Mouse (Mus musculus) hindbrain, embryonic 14.5 days (tissue): Measurements from ENCODE around the gene Fam151a. TPM values are rescaled to one million over a fixed set of nuclear protein-coding genes. Genes with fewer than 3 reads are reported as not detected.
A peak's percentile ranks its signal among the peaks of the same experiment; 100 is the strongest.
"Not testable (repeated sequence)": the region's sequence is repeated elsewhere in the genome, so short reads cannot be mapped to it uniquely, and the experiment has no call there.

ENCODE experiments used
- ATAC-seq: fragments of 200-750 bp; cut with Nextera tagmentation; 2 replicates; pipeline ENCODE4 v1.8.0; 2017; ENCODE audit warnings: moderate number of reproducible peaks, mild to moderate bottlenecking, moderate TSS enrichment, moderate library complexity; ENCODE audit not compliant: low FRiP score
- DNase-seq: peaks from one replicate; pipeline ENCODE4 v3.0.0-alpha.2; 2015; ENCODE audit warnings: low spot score
- H3K27ac ChIP-seq: fragments of 300-500 bp; sonication (generic); 2 replicates; pipeline ENCODE4 v1.5.1; 2014; ENCODE audit warnings: mild to moderate bottlenecking, moderate library complexity
- H3K27me3 ChIP-seq: fragments of 300-500 bp; sonication (generic); 2 replicates; pipeline ENCODE4 v1.6.1; 2014; ENCODE audit warnings: mild to moderate bottlenecking, low read length, mixed read lengths; ENCODE audit not compliant: control insufficient read depth, insufficient read depth
- H3K36me3 ChIP-seq: fragments of 300-500 bp; sonication (generic); replicated peaks from 2 replicates; pipeline ENCODE4 v1.6.1; 2014; ENCODE audit not compliant: control insufficient read depth, insufficient read depth
- H3K4me1 ChIP-seq: fragments of 300-500 bp; sonication (generic); replicated peaks from 2 replicates; pipeline ENCODE4 v1.6.1; 2014; ENCODE audit warnings: antibody characterized with exemption, low read length, mixed read lengths; ENCODE audit not compliant: control insufficient read depth, insufficient read depth
- H3K4me2 ChIP-seq: fragments of 300-500 bp; sonication (generic); replicated peaks from 2 replicates; pipeline ENCODE4 v1.6.1; 2014; ENCODE audit warnings: mild to moderate bottlenecking, moderate library complexity
- H3K4me3 ChIP-seq: fragments of 300-500 bp; sonication (generic); replicated peaks from 2 replicates; pipeline ENCODE4 v1.5.1; 2014; ENCODE audit warnings: mild to moderate bottlenecking, low read length
- H3K9ac ChIP-seq: fragments of 300-500 bp; sonication (generic); 2 replicates; pipeline ENCODE4 v1.6.1; 2014
- H3K9me3 ChIP-seq: fragments of 300-500 bp; sonication (generic); 2 replicates; pipeline ENCODE4 v1.6.1; 2016; ENCODE audit warnings: low read length; ENCODE audit not compliant: control insufficient read depth
- WGBS: fragments of 180-500 bp; shearing (Covaris S2); extraction: QIAGEN DNeasy Blood & Tissue Kit; methylation state at CpG from one replicate; pipeline ENCODE4 v1.1.7; 2014; 5-methylcytosine and 5-hydroxymethylcytosine counted together
- polyA plus RNA-seq: library from polyadenylated mRNA; unstranded; fragments of >200 nt; fragmentation: Nextera tagmentation; extraction: Ambion mirVana; gene quantifications from 2 replicates; pipeline ENCODE4 v1.2.1, GENCODE M21; 2014

Gene Fam151a
- polyA plus RNA-seq, 1 experiment from 2014 or later = not detected

DNA sequence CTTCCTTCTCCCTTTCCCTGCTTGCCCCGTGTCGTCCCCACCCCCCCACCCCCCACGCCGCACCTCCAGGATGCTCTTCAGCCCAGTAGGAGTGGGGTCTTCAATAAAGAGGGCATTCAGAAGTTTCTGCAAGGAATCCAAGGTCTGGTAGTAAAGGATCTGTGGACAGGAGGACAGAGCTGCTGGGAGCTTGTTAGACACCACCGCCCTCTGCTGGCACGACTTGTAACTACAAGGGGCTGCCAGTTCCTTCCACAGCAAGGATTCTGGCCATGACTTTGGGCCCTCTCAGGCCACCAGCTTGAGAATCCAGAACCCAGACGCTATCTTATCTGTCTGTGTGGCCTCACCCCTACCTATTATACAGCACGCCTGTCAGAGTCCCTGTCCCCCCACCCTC, 25.3 kb upstream of the Fam151a start:
- 0% methylated on average over 6 of the region's 8 CpGs for WGBS
- no peaks in the 10 kb centered on the region for H3K36me3 ChIP-seq
- ATAC-seq = no peak

DNA sequence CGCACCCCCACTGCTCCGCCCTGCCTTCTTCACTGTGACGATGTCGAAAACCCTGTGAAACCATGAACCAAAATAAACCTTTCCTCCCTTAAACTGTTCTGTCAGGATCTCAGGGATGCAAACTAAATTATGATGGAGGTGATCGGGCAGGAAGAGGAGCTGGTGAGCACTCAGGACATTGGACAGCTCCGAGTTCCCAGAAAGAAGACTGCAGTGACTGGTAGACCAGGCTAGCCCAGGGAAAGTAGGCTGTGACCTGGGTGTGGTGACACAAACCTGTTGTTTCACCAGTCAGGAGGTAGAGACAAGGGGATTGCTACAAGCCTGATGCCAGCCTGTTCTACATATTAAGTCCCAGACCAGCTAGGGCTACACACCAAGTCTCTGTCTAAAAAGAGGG, 20.1 kb upstream of the Fam151a start:
- H3K9ac ChIP-seq = no peak overlapping the region
- H3K4me2 ChIP-seq = no peak overlapping the region
- H3K36me3 ChIP-seq = no peaks in the 10 kb centered on the region
- H3K27me3 ChIP-seq = no peaks in the 10 kb centered on the region
- H3K4me1 ChIP-seq = no peaks in the 10 kb centered on the region
- no peaks in the 10 kb centered on the region for H3K9me3 ChIP-seq
- no peak overlapping the region for H3K27ac ChIP-seq
- no peak overlapping the region for H3K4me3 ChIP-seq
- WGBS = 90% methylated on average over 6 of the region's 6 CpGs
- DNase-seq = no peak
- ATAC-seq = no peak

More for the DNA sequence above, 25.3 kb upstream of the Fam151a start:
- H3K27ac ChIP-seq = no peak overlapping the region
- H3K9ac ChIP-seq = no peak overlapping the region
- H3K4me1 ChIP-seq = peaks cover 8% of the 10 kb centered on the region
- H3K4me2 ChIP-seq = no peak overlapping the region
- H3K27me3 ChIP-seq = no peaks in the 10 kb centered on the region
- DNase-seq = peak; percentile 83
- H3K9me3 ChIP-seq = no peaks in the 10 kb centered on the region
- H3K4me3 ChIP-seq = no peak overlapping the region

DNA sequence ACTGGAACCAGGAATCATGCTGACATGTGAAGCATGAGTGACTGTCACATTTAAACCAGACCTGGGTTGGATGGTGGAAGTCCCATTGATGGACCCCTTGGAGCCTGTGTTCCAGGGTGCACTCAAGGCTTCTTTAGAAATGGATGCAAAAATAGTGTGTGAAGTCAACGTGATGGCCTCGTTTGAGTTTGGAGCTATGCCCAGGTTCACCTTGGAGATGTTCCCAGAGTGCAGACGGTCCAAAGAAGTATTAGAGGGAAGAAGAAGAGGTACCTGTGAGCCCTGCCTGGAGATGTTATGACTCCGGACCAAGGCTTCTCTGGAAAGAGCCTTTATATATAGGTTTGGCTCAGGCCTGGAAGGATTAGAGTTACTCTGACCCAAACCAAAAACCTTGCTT, 13.1 kb upstream of the Fam151a start:
- WGBS = 90% methylated on average over 4 of the region's 4 CpGs
- H3K4me3 ChIP-seq = no peak overlapping the region
- no peak for ATAC-seq

DNA sequence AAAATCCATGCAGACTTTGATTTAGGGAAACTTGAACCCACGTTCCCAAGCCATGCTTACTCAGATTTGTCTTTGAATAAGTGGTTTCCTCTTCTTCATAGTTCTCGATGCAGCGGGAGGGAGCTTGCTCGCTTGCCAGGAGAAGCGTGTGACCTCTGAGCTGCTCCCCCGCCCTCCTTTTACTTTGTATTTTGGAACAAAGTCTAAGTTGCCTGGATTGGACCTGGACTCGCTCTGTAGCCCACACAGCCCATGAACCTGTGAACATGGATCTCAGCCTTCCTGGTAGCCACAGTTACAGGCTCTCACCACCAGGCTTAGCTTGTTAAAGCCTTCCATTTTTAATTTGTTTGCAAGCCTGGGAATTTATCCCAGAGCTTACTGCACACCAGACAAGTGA, 2.9 kb upstream of the Fam151a start, which contains the start of gene Mroh7:
TSS of gene Mroh7 (minus strand) at position 112 of the 400 bp plus-strand sequence.
- DNase-seq = no peak
- H3K27me3 ChIP-seq = no peaks in the 10 kb centered on the region
- no peak within 1 kb of the TSS for H3K4me3 ChIP-seq
- ATAC-seq = no peak
- H3K36me3 ChIP-seq = no peaks in the 10 kb centered on the region
- no peak within 1 kb of the TSS for H3K4me2 ChIP-seq
- no peaks in the 10 kb centered on the region for H3K4me1 ChIP-seq
- 81% methylated on average over 7 of the region's 7 CpGs for WGBS
- H3K27ac ChIP-seq = no peak within 1 kb of the TSS
- no peaks in the 10 kb centered on the region for H3K9me3 ChIP-seq
- H3K9ac ChIP-seq = no peak within 1 kb of the TSS

More for the DNA sequence above, 13.1 kb upstream of the Fam151a start:
- no peak overlapping the region for H3K27ac ChIP-seq
- no peaks in the 10 kb centered on the region for H3K4me1 ChIP-seq
- H3K27me3 ChIP-seq = no peaks in the 10 kb centered on the region
- no peaks in the 10 kb centered on the region for H3K9me3 ChIP-seq
- no peak for DNase-seq
- H3K9ac ChIP-seq = no peak overlapping the region
- no peaks in the 10 kb centered on the region for H3K36me3 ChIP-seq
- no peak overlapping the region for H3K4me2 ChIP-seq

DNA sequence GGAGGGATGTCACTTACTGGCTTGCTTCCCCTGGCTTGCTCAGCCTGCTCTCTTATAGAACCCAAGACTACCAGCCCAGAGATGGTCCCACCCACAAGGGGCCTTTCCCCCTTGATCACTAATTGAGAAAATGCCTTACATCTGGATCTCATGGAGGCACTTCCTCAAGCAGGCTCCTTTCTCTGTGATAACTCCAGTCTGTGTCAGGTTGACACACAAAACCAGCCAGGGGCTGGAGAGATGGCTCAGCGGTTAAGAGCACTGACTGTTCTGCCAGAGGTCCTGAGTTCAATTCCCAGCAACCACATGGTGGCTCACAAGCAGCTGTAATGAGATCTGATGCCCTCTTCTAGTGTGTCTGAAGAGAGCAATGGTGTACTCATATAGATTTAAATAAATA, 3.2 kb downstream of the Fam151a start:
- not testable (repeated sequence) for DNase-seq, H3K4me3 ChIP-seq, H3K36me3 ChIP-seq, H3K4me1 ChIP-seq, H3K4me2 ChIP-seq, H3K27me3 ChIP-seq, H3K9ac ChIP-seq, H3K9me3 ChIP-seq, H3K27ac ChIP-seq, ATAC-seq
- 80% methylated on average over 1 of the region's 1 CpGs for WGBS

DNA sequence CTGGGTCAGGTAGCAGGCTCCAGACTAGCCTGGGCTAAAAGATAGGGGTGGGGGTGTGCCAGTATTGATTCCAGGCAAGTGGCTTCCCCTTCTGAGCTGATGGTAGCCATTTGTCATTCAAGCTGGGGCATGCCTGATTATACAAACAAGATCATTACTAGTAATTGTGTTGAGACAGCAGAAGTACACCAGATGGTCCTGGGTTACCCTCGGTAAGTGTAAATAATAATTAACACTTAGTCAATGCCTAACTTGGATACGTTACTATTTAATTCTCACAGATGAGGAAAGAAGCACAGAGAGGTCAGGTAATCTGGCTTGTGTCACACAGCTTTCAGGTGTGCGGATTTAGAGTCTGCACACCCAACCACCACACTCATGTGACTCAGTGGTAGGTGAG, 4.2 kb downstream of the Fam151a start:
- Histone ChIP-seq H3K4me1 (no peaks in the 10 kb centered on the region), H3K9ac (no peak overlapping the region), H3K27ac (no peak overlapping the region), H3K9me3 (no peaks in the 10 kb centered on the region), H3K4me2 (no peak overlapping the region), H3K4me3 (no peak overlapping the region), H3K27me3 (no peaks in the 10 kb centered on the region), H3K36me3 (no peaks in the 10 kb centered on the region)
- 60% methylated on average over 3 of the region's 3 CpGs for WGBS
- no peak for ATAC-seq
- no peak for DNase-seq

DNA sequence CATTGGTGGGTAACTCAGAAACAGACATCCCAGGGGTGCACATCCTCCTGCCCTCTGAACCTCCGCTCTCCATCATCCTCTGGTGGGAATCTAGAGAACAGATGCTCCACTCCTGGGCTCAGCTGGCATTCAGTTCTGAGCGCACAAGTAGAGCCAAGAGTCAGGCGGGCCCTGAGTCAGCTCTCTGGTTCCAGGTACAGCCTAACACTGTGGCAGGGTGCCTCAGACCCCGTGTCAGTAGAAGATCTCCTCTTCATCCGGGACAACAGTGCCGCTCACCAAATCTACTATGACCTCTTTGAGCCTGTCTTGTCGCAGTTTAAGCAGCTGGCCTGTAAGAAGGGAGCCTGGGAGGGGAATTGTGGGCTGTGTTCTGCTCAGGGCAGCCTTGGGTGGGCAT, 12.2 kb downstream of the Fam151a start:
- H3K9me3 ChIP-seq = no peaks in the 10 kb centered on the region
- DNase-seq = no peak
- 79% methylated on average over 7 of the region's 7 CpGs for WGBS
- no peak overlapping the region for H3K4me2 ChIP-seq
- no peaks in the 10 kb centered on the region for H3K27me3 ChIP-seq
- no peak for ATAC-seq
- H3K4me3 ChIP-seq = no peak overlapping the region
- H3K9ac ChIP-seq = no peak overlapping the region
- no peak overlapping the region for H3K27ac ChIP-seq
- no peaks in the 10 kb centered on the region for H3K36me3 ChIP-seq
- peaks cover 20% of the 10 kb centered on the region for H3K4me1 ChIP-seq

DNA sequence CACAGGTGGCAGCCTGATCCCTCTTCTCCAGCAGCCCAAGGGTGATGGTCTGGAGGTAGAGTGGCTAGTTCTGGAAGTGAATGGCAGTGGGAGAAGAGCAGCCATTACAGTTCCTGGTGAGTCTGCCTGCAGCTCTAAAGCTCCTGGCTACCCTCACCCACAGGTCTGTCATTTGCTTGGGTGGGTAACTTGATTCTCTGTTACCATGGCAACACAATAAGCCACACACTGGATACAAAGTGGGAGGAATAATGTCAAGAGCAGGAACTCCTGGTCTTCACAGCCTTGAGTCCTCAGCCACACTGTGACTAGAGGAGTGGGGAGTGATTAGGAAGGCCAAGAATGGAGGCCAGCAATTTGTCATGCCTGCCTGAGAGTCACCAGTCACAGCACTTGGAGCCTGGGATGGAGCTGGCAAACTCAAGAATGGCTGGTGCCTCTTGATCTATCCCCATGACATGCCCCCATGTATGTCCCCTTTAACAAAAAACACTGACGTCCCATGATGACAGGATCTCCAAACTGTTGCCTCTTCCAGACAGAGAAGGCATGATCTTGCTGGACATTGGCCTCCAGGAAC, 13.4 kb downstream of the Fam151a start:
- Histone ChIP-seq H3K4me3 (no peak overlapping the region), H3K9me3 (no peaks in the 10 kb centered on the region), H3K9ac (no peak overlapping the region), H3K27ac (no peak overlapping the region), H3K4me2 (no peak overlapping the region), H3K4me1 (peaks cover 20% of the 10 kb centered on the region), H3K27me3 (no peaks in the 10 kb centered on the region), H3K36me3 (no peaks in the 10 kb centered on the region)
- WGBS = 75% methylated on average over 1 of the region's 1 CpGs
- DNase-seq (no peak), ATAC-seq (no peak)

DNA sequence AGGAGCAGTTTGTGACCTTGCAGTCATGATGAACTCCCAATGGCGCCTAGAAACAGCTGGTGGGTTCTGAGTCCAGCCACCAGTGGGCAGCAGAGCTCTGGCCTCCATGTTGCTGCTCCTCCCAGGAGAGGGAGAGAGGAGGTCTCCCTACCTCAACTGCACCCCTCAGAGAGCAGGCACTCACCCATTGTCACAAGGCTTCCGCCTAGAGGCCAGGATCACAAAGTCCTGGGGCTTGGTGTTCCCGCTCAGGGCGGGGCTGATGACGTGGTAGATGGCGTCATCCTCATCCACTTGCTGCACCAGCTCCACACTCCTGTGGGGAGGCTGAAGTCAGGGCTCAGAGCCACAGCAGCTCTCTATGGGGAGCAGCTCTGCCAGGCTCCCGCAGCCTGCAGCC, 16.0 kb downstream of the Fam151a start:
- Histone ChIP-seq H3K9ac (peak overlapping the region; percentile 8; the same call in 1 of the 2 replicates), H3K9me3 (no peaks in the 10 kb centered on the region), H3K27me3 (no peaks in the 10 kb centered on the region), H3K4me2 (peak overlapping the region; percentile 46), H3K27ac (no peak overlapping the region), H3K36me3 (no peaks in the 10 kb centered on the region), H3K4me1 (peaks cover 20% of the 10 kb centered on the region), H3K4me3 (peak overlapping the region; percentile 19)
- WGBS = 4% methylated on average over 7 of the region's 7 CpGs
- peak; percentile 74 for DNase-seq
- ATAC-seq = peak; percentile 86

DNA sequence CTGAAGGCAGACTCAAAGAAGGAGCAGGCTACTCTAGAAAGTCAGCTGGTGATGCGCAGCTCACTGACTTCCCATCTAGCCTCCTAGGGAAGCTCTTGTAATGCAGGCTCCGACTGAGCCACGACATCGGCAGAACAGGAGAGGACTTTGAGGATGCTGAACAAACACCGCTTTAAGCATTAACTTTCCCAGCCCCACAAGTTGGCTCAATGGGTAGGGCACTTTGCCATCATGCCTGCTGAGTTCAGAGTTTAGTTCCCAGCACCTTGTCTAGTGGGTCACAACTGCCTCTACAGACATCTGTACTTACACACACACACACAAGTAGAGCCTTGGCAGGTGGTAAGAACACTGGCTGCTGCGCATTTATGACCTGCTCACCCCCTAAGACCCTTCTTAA, 18.0 kb downstream of the Fam151a start:
- Histone ChIP-seq H3K27me3 (no peaks in the 10 kb centered on the region), H3K4me3 (no peak overlapping the region), H3K9me3 (no peaks in the 10 kb centered on the region), H3K27ac (no peak overlapping the region), H3K36me3 (no peaks in the 10 kb centered on the region), H3K4me2 (no peak overlapping the region), H3K4me1 (peaks cover 19% of the 10 kb centered on the region), H3K9ac (no peak overlapping the region)
- 91% methylated on average over 6 of the region's 6 CpGs for WGBS
- ATAC-seq = no peak
- no peak for DNase-seq
